Mouse (Mus musculus) thymus, adult 2 months (tissue): ENCODE results near the gene Ruvbl2. TPM values are rescaled to one million over a fixed set of nuclear protein-coding genes. Genes with fewer than 3 reads are reported as not detected.
A peak's percentile ranks its signal among the peaks of the same experiment; 100 is the strongest.

ENCODE experiments used
- DNase-seq: peaks from one replicate; pipeline ENCODE4 v3.0.0; 2021
- H3K27ac ChIP-seq: fragments of 200-500 bp; 2 replicates; pipeline ENCODE4 v1.5.1; 2012; ENCODE audit warnings: low read length, control low read depth; ENCODE audit not compliant: control insufficient read depth, insufficient read depth
- H3K27me3 ChIP-seq: fragments of 200-500 bp; 2 replicates; pipeline ENCODE4 v1.6.1; 2012; ENCODE audit warnings: mild to moderate bottlenecking, low read length, moderate library complexity, mixed read lengths; ENCODE audit not compliant: control insufficient read depth, insufficient read depth
- H3K36me3 ChIP-seq: fragments of 200-500 bp; 2 replicates; pipeline ENCODE4 v1.6.1; 2012; ENCODE audit warnings: mild to moderate bottlenecking, low read length, moderate library complexity; ENCODE audit not compliant: control insufficient read depth, insufficient read depth
- H3K4me1 ChIP-seq: fragments of 200-500 bp; replicated peaks from 2 replicates; pipeline ENCODE4 v1.6.1; 2012; ENCODE audit warnings: low read length; ENCODE audit not compliant: control insufficient read depth, insufficient read depth
- H3K4me3 ChIP-seq: fragments of 200-500 bp; 2 replicates; pipeline ENCODE4 v1.5.1; 2012; ENCODE audit warnings: mild to moderate bottlenecking, low read length, control low read depth, moderate library complexity; ENCODE audit not compliant: control insufficient read depth, insufficient read depth
- CTCF ChIP-seq: fragments of 200-500 bp; IDR thresholded peaks from 2 replicates; pipeline ENCODE4 v1.5.1; 2012; ENCODE audit warnings: mild to moderate bottlenecking, control low read depth, low read length, moderate library complexity, borderline replicate concordance; ENCODE audit not compliant: control insufficient read depth, poor library complexity, insufficient read depth; ENCODE audit errors: extremely low read depth
- POLR2A ChIP-seq: fragments of 200-500 bp; IDR thresholded peaks from 2 replicates; pipeline ENCODE4 v1.6.1; 2012; ENCODE audit warnings: mild to moderate bottlenecking, low read length, control low read depth, moderate library complexity; ENCODE audit not compliant: control insufficient read depth, poor library complexity, insufficient read depth; ENCODE audit errors: extremely low read depth
- WGBS: fragments of 180-500 bp; shearing (Covaris S2); methylation state at CpG from one replicate; pipeline ENCODE4 v1.1.7; 2018; 5-methylcytosine and 5-hydroxymethylcytosine counted together
- polyA plus RNA-seq: library from polyadenylated mRNA; depleted of rRNA; stranded (reverse); fragments of >200 nt; gene quantifications from 2 replicates; pipeline ENCODE4 v1.2.3, GENCODE M21; 2012

Ruvbl2 gene
- polyA plus RNA-seq, 1 experiment, result 124 TPM

DNA sequence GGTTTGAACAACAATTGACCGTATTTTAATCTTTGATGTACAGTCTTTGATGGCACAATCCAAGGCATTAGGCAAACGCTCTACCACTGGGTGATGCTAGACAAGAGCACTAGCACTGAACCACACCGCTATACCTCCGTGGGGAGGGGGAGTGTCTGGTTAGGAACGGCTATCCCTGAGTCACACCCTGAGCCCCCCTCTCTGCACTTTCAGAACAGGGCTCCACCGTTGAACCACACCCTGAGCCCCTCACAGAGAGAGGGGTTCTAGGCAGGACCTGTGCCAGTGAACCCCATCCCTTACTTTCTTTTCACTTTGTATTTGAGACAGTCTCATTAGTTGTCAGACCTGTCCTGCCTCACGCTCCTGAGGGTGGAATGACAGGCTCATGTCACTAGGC is 29.5 kb downstream of the Ruvbl2 start:
- WGBS, result 78% methylated on average over 7 of the region's 7 CpGs
- TF ChIP-seq CTCF, result no peak
- TF ChIP-seq POLR2A, result no peak
- Histone ChIP-seq H3K4me3 (no peak overlapping the region), H3K27me3 (peaks cover 22% of the 10 kb centered on the region), H3K27ac (no peak overlapping the region), H3K36me3 (no peaks in the 10 kb centered on the region), H3K4me1 (peaks cover 8% of the 10 kb centered on the region)
- no peak for DNase-seq

GRCm38 (mm10) chr7:45407836-45408235 is 30.1 kb downstream of the Ruvbl2 start:
- peaks cover 6% of the 10 kb centered on the region; the same call in 1 of the 2 replicates for H3K4me1 ChIP-seq
- DNase-seq, result no peak
- WGBS, result 83% methylated on average over 10 of the region's 10 CpGs
- no peak overlapping the region for H3K4me3 ChIP-seq
- no peak overlapping the region for H3K27ac ChIP-seq
- no peaks in the 10 kb centered on the region for H3K36me3 ChIP-seq
- TF ChIP-seq CTCF, result no peak
- TF ChIP-seq POLR2A, result no peak
- H3K27me3 ChIP-seq, result peaks cover 19% of the 10 kb centered on the region

GRCm38 (mm10) chr7:45406157-45407156 is 31.4 kb downstream of the Ruvbl2 start:
- Histone ChIP-seq H3K36me3 (no peaks in the 10 kb centered on the region), H3K27ac (no peak overlapping the region), H3K4me3 (peak overlapping the region; percentile 21), H3K4me1 (peaks cover 6% of the 10 kb centered on the region; the same call in 1 of the 2 replicates), H3K27me3 (peaks cover 19% of the 10 kb centered on the region)
- DNase-seq, result no peak
- TF ChIP-seq CTCF (0 out of 2 replicates have a peak, but pooled peaks have one; percentile 12), POLR2A (no peak)
- 2% methylated on average over 114 of the region's 114 CpGs for WGBS

- peaks cover 19% of the 10 kb centered on the region for H3K27me3 ChIP-seq
These were observed 32.5 kb downstream of the Ruvbl2 start, which contains the start of gene Kcna7 for GRCm38 (mm10) chr7:45405091-45406075. TSS of gene Kcna7 (plus strand) at chr7:45405653.

GRCm38 (mm10) chr7:45403532-45404261 is 34.2 kb downstream of the Ruvbl2 start:
- TF ChIP-seq POLR2A (no peak), CTCF (no peak)
- peak; percentile 67 for DNase-seq
- H3K4me1 ChIP-seq, result peaks cover 6% of the 10 kb centered on the region; the same call in 1 of the 2 replicates
- no peaks in the 10 kb centered on the region for H3K36me3 ChIP-seq
- WGBS, result 41% methylated on average over 6 of the region's 6 CpGs
- H3K4me3 ChIP-seq, result no peak overlapping the region
- peaks cover 19% of the 10 kb centered on the region for H3K27me3 ChIP-seq
- no peak overlapping the region for H3K27ac ChIP-seq

More at GRCm38 (mm10) chr7:45405091-45406075, 32.5 kb downstream of the Ruvbl2 start, which contains the start of gene Kcna7:
- Histone ChIP-seq H3K4me3 (peak within 1 kb of the TSS; percentile 21), H3K36me3 (no peaks in the 10 kb centered on the region), H3K4me1 (peaks cover 6% of the 10 kb centered on the region; the same call in 1 of the 2 replicates), H3K27ac (no peak within 1 kb of the TSS)
- DNase-seq, result peak; percentile 81
- TF ChIP-seq CTCF (peak; percentile 88; the same call in 1 of the 2 replicates), POLR2A (no peak)
- 12% methylated on average over 28 of the region's 28 CpGs for WGBS
